Mouse (Mus musculus) megakaryocyte, adult 5-6 weeks (primary cell): Measurements from ENCODE around the gene Enthd1. TPM values are rescaled to one million over a fixed set of nuclear protein-coding genes. Genes with fewer than 3 reads are reported as not detected.
"Not testable (repeated sequence)": the region's sequence is repeated elsewhere in the genome, so short reads cannot be mapped to it uniquely, and the experiment has no call there.

Experiments used
- ATAC-seq: 2 replicates; pipeline ENCODE4 v1.8.0; 2016; ENCODE audit warnings: mild to moderate bottlenecking, inconsistent platforms; ENCODE audit not compliant: poor library complexity, severe bottlenecking
- total RNA-seq, 2 experiments: library from RNA; stranded (forward) in 1 of 2; stranded (reverse) in 1 of 2; fragments of 153-499, 151-499 nt in 1 of 2; fragments of 221-1000, 200-1000 nt in 1 of 2; gene quantifications; 2 replicates each; pipeline versions ENCODE4 v1.2.3 to v1.2.4; 2015 to 2017

Gene Enthd1
- total RNA-seq (2015) = 0.11 TPM in 1 of 2 replicates, not detected in the other
- 0.18 TPM in 1 of 2 replicates, not detected in the other for total RNA-seq (2017)

- no peak for ATAC-seq
These were observed at the start of gene Enthd1 for GRCm38 (mm10) chr15:80565106-80565665. Enthd1 (minus strand) TSS chr15:80565156.

DNA sequence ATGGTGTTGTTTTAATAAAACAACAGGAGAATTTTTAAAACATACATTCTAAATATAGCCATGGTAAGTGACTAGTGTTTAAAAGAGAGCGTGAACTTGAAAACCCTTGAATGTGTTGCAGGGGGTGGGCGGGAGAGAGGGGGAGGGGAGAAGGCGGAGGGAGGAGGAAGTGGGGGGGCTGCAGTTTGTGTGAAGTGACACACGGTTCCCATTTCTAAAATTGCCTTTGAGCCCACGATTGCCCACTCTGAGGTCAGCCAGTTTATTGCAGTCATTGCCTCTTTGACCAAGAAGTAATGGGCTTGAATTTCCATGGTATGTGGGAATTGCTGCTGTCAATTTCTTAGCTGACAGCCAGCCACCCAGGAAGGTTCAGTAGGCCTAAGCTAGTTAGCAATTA, 48.9 kb upstream of the Enthd1 start:
- ATAC-seq = no peak

DNA sequence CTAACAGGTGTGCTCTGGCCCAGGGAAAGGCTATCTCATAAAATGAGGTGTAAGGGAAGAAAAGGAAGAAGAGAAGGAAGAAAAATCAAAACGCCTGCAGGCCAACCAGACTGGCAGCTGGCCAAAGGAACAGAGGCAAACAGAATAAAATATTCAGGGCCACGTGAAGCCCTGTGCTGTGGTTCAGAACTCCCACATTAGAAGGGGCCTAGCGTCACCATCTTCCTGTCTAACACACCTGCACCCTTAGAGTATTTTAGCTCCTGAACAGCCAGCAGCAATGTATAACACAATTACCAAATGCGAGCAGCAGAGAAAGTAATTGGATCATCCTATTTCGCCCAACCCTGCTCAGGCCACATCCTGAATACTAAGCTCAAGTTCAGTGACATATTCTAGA, 46.5 kb upstream of the Enthd1 start:
- ATAC-seq = no peak

DNA sequence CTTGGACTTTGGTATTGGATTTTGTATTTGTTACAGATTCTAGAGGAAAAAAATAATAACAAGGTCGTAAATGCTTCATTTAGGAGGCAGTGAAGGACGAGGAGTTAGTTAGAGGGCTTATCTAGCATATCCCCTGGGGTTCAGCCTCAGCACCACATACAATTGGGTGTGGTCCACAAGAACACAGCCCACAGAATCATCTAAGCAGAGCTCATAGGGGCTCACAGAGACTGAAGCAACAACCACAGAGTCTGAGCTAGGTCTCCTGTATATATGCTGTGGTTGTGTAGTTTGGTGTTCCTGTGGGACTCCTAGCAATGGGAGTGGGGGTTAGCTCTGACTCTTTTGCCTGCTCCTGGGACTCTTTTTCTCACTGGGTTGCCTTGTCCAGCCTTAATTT, 45.4 kb upstream of the Enthd1 start:
- no peak for ATAC-seq

DNA sequence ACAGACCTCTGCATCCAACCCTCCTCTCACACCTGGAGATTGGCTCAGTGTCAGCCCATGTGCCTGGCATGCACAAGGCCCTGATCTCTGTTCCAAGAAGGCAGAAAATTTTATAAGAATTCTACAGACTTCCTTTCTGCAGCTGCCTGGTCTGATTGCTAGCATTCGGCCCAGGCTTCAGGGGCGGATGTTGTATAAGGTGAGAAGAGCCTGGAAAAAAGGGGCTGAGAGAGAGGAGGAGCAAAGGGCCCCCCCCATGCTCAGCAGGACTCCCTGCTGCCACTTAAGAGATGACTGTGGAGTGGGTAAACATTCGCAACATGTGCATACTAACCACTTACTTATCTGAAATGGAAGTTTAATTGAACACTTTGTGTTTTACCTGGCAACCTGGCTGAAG, 43.0 kb upstream of the Enthd1 start:
- ATAC-seq = no peak

- no peak for ATAC-seq
These were observed 39.1 kb upstream of the Enthd1 start for GRCm38 (mm10) chr15:80604026-80604425.

GRCm38 (mm10) chr15:80602487-80602886, 37.5 kb upstream of the Enthd1 start:
- ATAC-seq = no peak

GRCm38 (mm10) chr15:80601456-80601855, 36.5 kb upstream of the Enthd1 start:
- ATAC-seq = no peak

DNA sequence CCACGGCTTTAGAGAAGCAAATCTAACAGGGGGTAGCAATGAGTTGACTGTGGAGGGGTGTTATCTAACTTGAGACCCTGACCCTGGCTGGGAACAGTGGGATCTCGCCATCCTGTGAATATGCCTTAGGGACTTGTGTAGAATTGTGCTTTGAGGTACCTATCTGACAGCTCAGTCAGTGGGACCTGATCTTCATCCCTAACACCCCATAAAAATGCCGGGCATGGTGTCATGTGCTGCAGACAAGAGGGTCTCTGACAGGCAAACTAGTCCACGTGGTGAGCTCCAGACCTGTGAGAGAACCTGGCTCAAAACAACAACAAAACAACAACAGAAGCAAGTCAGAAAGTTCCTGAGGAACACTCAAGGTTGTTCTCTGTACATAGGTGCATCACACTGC, 34.9 kb upstream of the Enthd1 start:
- no peak for ATAC-seq

GRCm38 (mm10) chr15:80599213-80599750, 34.3 kb upstream of the Enthd1 start:
- ATAC-seq = peak; percentile 85

DNA sequence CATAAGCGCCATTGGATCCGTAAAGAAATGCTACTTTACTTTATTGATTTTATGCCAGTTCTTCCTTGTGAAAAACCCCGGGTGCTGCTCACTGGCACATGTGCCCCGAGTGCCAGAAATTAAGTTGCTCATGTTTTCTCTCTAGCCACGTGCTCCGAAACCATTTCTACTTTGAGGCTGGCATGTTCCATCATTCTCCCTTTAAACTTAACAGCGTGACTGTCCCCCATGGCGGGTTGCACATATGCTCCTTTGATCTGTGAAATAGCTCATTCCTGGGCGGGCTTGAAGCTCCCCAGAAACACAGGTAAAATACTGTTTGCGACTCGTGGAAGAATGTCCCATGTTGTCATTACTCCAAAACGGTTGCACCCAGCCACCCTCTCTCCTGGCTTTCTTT, 33.8 kb upstream of the Enthd1 start:
- ATAC-seq = no peak

- no peak for ATAC-seq
These were observed 28.9 kb upstream of the Enthd1 start for GRCm38 (mm10) chr15:80593877-80594276.

DNA sequence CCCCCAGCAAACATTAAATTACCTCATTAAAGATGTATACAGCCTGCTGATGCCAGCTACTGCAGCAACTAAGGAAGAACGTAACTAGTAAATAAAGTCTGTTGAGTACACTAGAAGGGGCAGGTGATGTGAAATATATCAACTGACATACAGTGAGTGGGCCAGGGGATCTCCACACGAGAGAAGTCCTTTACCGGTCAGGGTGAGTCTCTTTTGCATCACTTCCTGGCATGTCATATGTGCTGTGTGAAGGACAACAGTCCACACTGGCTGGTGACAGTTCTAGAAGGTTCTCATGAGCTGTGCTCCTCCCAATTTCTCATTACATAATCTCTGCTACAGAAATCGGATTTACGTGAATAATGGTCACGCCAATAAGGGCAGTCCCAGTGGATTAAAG, 27.8 kb upstream of the Enthd1 start:
- no peak for ATAC-seq

GRCm38 (mm10) chr15:80590641-80591040, 25.7 kb upstream of the Enthd1 start:
- ATAC-seq = no peak

GRCm38 (mm10) chr15:80586296-80586695, 21.3 kb upstream of the Enthd1 start:
- ATAC-seq = no peak

DNA sequence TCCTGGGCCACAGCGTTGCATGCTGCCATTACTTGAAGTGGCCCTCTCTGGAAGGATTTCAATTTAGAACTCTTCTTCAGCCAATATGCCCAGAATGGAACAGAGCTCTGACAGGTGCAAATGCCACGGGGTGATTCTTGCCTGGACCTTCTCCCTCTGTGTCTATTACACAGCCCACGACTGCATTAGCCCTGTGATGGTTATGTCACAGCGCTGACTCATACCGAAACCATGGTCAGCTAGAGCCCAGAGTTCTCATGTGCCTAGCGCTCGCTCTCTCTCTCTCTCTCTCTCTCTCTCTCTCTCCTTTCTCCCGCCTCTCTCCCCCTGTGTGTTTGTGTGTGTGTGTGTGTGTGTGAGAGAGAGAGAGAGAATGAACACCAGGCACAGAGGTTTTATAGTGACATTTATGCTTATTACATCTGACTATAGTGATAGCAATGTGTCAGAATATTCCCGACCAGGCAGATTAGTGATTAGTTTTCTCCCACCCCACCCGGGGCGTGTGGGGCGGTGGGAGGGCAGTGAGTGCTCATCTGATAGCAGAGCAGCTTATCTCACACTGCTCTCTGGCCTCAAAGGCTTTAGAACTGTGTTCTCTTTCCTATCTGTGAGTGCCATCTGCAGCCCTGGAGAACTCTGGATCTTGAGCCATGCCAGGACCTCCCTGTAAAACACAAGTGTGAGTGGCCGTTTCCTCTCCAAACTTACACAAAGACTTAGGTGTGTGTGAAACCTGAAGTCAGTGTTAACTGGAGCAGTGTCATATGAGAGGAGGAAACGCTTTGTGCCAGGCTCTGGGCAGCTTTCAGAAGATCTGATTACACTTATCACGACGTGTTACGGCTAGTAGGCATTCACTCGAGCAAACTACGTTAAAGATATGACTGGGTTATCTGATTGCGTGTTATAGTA, 17.9 kb upstream of the Enthd1 start:
- ATAC-seq = peak; percentile 93

DNA sequence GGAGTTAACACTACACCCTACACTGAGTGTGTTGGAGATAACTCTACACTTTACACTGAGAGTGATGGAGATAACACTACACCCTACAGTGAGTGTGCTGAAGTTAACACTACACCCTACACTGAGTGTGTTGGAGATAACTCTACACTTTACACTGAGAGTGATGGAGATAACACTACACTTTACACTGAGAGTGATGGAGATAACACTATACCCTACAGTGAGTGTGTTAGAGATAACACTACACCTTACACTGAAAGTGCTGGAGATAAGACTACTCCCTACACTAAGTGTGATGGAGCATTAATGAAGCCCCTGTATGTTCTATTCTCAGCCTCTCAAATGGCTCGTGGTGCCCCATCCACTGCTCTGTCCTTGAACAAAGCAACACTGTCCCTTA, 15.6 kb upstream of the Enthd1 start:
- ATAC-seq = not testable (repeated sequence)

- no peak for ATAC-seq
These were observed 14.2 kb upstream of the Enthd1 start for GRCm38 (mm10) chr15:80579121-80579520.

DNA sequence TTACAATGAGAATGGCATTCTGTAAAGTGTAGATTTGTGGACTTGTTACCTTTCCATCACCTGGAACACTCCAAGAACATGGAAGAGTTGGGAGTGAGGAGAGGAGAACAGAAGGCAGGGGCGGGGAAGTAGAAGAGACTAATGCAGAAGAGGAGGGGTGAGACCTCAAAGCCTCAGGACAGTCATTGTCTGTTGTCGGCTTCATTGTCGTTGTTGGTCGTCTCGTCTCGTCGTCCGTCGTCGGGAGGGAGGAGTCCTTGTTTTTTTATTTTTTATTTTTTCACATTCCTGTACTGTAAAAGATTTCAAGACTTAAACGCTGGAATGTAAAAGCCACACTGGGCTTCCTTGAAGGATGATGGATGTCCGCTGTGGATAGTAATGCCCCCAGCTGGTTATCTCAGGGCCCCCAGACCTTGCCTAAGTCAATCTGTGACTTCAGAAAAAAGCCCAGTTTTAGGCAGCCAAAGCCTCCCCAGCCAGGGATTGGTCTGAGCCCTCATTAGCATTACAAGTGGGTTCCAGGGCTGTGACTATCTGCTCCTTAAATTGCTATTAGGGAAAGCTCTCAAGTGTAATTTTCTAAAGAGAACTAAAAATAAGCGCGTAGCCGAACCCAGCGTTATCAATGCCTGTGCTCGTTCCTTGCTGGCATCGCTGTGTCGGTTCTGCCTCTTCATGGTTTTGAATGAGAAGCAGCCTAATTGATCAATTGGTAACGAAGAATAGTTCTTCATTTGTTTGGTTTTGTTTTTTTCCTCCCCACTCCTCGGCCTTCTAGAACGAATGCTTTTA, 12.4 kb upstream of the Enthd1 start:
- ATAC-seq = no peak

DNA sequence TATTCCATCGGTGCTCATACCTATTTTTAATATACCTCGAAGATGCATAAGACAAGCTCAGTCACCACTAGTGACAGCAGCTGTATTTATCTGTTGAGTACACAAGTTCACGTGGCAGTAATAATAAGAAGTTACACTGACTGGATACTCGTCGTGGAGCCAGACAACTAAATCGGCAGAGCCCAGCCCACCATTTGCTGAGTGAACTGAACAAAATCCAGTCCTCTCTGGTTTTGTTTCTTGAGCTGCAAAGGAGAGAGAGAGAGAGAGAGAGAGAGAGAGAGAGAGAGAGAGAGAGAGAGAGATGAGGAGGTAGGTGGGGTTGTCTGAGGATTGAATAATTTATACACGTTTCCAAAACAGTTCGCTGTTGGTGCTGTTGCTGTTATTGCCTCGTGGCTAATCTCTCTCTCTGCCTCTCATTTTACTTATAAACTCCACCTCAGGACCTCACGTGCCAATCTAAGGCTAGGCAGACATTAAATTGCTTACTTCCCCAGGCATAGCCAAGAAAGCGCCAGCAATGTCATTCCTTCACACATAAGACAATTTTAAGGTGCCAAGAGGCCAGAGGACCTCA, 11.5 kb upstream of the Enthd1 start:
- no peak for ATAC-seq

GRCm38 (mm10) chr15:80575817-80576370, 10.9 kb upstream of the Enthd1 start:
- no peak for ATAC-seq
